In genomic region chr9:109549666-109550065, GRCm38 (mm10) we compare ENCODE assay signal across 12 mouse cellular contexts. TPM values are rescaled to one million over a fixed set of nuclear protein-coding genes. Genes with fewer than 3 reads are reported as not detected.
DNase-seq lines count a peak whose midpoint lies in the region; TF ChIP-seq lines count a peak whose summit lies in the region.
"Not testable (repeated sequence)": the region's sequence is repeated elsewhere in the genome, so short reads cannot be mapped to it uniquely, and the experiment has no call there.
"Had no signal": no experiment of that assay in that cellular context is flagged by ENCODE, and none has a peak within 500 bp of the region (broad histone marks: within the 10 kb centered on the region; RNA-seq: fewer than 3 reads in every experiment).

No protein-coding gene starts in this region.

- not testable (repeated sequence) for TF ChIP-seq POLR2A in ES-Bruce4 (IDR thresholded peaks at IDR 0.05; ENCODE audit: insufficient read depth, low read length)

- H3K36me3 ChIP-seq in ES-Bruce4 (ENCODE audit: control insufficient read depth, insufficient read depth, low read length, poor library complexity, severe bottlenecking) = not testable (repeated sequence)

- peak; percentile 65 for DNase-seq in ES-CJ7 (ENCODE audit: low read depth, low spot score)
- peak; percentile 90 for DNase-seq in R1 (ENCODE audit: low read depth, low spot score)
- DNase-seq in ZHBTc4 (ENCODE audit: low read depth, low spot score) = peak; percentile 52

- not testable (repeated sequence) for H3K27me3 ChIP-seq in ES-Bruce4 (ENCODE audit: control insufficient read depth, insufficient read depth, low read length, poor library complexity, severe bottlenecking)

- H3K9ac ChIP-seq in ES-Bruce4 (ENCODE audit: low read depth, poor library complexity, severe bottlenecking) = not testable (repeated sequence)

- not testable (repeated sequence) for H3K4me3 ChIP-seq in ES-Bruce4 (ENCODE audit: low read depth, low read length)

- not testable (repeated sequence) for TF ChIP-seq EP300 in ES-Bruce4 (IDR thresholded peaks at IDR 0.05; ENCODE audit: insufficient read depth, low read depth, low read length)

- not testable (repeated sequence) for H3K4me1 ChIP-seq in ES-Bruce4 (ENCODE audit: control insufficient read depth, insufficient read depth, low read length)

- TF ChIP-seq CTCF in ES-Bruce4 (IDR thresholded peaks at IDR 0.05; ENCODE audit: low read depth, low read length) = not testable (repeated sequence)

- H3K9me3 ChIP-seq in ES-Bruce4 (replicated peaks; ENCODE audit: control insufficient read depth, insufficient read depth, low read length, poor library complexity, severe bottlenecking) = peaks cover 13% of the 10 kb centered on the region; the same call in 1 of the 2 replicates

- H3K27ac ChIP-seq in ES-Bruce4 (ENCODE audit: insufficient read depth, low read length) = peak overlapping the region; percentile 91

RNA-seq across cellular contexts. Expression of gene Fbxw15, which starts 18.4 kb away (rescaled TPM):
- polyA plus RNA-seq in ES-Bruce4 (2011; ENCODE audit: insufficient read depth, insufficient read length, low read depth, missing spikeins) = not detected in 2 replicates
- polyA plus RNA-seq: activated CD4-positive, CD25-positive, alpha-beta regulatory T cell, adult 4 months; adrenal gland, adult 2 months; brain, embryonic 14.5 days; C2C12; CD4-positive, CD25-positive, alpha-beta regulatory T cell, adult 4 months; cerebellum, adult 2 months; G1E; Patski had no signal

RNA-seq across cellular contexts. Expression of gene Fbxw19, which starts 54.0 kb away (rescaled TPM):
- polyA plus RNA-seq in ES-Bruce4 (2011; ENCODE audit: insufficient read depth, insufficient read length, low read depth, missing spikeins) = 0.55 and 1.2 TPM in 2 replicates
- polyA plus RNA-seq: adrenal gland, adult 2 months; brain, embryonic 14.5 days; C2C12; CD4-positive, CD25-positive, alpha-beta regulatory T cell, adult 4 months; cerebellum, adult 2 months; G1E; Patski had no signal
